Mouse (Mus musculus): ENCODE measurements around the gene Cux2.

The Cux2 gene

DNA sequence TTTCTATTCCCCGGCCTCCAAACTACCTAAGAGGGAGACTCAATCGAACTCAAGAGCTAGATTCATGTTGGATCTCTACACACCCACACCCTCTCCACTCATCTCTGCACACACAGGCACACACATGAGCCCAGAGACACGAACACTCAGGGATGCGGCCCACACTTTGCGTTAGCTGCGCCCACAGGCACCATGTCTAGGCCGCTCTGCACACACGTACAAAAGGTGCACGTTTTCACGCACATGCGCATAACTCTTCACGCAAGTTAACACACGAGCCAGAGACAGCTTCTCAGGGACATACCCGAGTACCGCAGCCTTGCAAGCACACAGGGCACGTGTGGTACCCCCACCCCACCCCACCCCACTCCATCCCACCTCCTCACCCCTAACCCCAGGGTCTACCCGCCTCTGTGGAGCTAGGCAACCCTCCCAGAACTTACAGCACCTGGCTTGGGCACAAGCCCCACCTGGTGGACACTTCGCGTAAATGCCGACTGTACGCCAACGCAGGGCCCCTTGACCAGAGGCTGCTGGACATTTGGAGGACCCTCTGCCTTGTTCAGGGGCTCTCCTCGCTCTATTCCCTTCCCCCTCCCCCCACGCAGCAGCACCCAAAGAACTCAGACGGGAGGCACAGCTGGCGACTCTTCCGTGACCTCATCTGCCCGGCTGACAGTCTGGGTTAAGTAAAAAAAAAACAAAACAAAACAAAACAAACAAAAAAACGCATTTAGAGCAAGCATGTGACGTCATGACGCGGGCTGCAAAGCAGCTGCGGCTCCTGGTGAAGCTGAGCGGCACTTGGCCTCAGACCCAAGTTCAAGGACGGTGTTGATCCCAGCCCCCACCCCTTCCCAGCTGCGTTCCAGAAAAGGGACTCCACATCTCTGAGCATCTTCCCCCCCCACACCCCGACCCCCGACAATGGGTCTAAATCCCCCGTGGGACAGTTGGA is 9.4 kb upstream of the Cux2 start:
- DNase-seq (ENCODE audit: low spot score in 2 of 2) = peak in 1 of 2 experiments; percentile 31

- no peak for DNase-seq (ENCODE audit: low spot score in 2 of 2)
These were observed 7.7 kb upstream of the Cux2 start for GRCm38 (mm10) chr5:122057622-122058021.

GRCm38 (mm10) chr5:122056557-122056956 is 6.7 kb upstream of the Cux2 start:
- DNase-seq (ENCODE audit: low spot score in 2 of 2) = no peak

DNA sequence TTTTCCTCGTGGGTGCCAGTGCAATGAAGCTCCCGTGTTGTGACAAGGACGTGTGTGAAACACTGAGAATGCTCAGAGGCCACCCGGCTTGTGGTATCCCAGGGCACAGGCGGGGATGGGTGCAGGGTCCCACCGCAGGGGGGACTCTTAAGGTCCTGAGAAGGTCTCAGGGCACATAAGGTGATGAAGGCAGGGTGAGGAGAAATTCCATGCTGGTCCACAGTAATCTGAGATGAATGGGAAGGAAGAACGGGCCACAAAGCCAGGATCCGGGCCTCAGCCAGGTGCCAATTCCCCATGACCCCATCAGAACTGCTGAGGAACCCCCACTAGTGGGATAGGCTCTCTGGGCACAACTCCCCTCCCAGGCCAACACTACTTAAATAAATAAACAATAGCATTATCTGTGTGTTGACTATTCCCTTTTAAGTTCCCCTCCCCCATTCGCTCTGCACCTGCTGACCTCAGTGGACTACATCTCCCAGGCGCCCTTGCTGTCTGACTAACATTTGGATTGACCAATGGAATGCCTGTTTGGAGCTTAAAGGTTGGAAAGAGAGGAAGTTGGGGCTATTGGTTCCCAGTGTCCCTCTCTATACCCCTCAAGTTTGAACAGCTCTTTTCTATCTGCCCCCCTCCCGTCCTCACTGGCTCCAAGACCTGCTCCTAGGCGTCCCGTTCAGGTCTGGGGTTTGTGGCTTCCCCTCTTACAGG is 4.4 kb upstream of the Cux2 start:
- DNase-seq (ENCODE audit: low spot score in 2 of 2) = no peak

DNA sequence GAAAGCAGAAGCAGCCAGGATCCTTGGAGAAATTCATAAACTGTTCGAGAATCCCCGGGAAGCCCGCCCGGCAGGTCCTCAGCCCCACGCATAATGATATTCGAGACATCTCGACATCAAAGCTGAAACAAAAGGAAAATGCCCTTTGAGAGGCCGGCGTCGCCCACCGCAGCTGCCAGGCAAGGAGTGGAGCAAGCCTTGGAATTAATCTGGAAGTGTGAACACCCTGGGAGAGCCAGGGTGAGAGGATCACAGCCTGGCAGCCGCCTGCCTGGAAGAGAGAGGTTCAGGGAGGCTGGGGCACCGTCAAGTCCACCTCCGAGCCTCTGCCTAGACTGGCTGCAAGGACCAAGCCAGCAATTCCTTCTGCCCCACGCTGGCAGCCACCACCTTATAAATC is 3.7 kb upstream of the Cux2 start:
- no peak for DNase-seq (ENCODE audit: low spot score in 2 of 2)

DNA sequence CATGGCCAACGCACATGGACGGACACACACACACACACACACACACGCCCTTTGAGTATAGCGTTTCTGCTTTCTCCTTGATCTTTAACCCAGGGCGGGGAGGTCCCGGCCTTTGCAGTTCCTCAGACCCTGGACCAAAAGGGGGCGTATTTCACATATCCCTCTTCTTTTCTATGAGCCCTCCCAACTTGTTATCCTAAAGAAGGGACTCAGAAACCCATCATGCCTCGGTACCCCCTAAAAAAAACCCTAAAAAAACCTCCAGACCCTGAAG is 867 bp upstream of the Cux2 start:
- DNase-seq (ENCODE audit: low spot score in 2 of 2) = no peak

DNA sequence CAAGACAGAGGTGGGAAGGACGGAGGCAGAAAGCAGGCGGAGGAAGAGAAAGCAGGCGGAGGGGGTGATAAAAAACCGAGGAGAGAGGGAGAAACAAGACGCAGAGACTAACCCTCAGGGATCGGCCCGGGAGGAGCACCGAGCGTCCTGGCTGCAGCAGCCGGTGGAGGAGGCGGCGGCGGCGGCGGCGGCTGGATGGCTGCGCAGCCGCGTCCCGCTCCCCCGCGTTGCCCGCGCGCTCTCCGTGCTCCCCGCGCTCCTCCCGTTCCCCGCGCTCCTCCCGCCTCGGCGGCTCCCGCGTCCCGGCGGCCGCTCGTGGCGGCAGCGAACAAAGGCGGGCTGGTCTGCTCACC is 262 bp downstream of the Cux2 start:
- DNase-seq (ENCODE audit: low spot score in 2 of 2) = no peak

- no peak for DNase-seq (ENCODE audit: low spot score in 2 of 2)
These were observed 927 bp downstream of the Cux2 start for GRCm38 (mm10) chr5:122048686-122049663.

- no peak for DNase-seq (ENCODE audit: low spot score in 2 of 2)
These were observed 1.6 kb downstream of the Cux2 start for GRCm38 (mm10) chr5:122048252-122048651.

GRCm38 (mm10) chr5:122047791-122048190 is 2.1 kb downstream of the Cux2 start:
- DNase-seq (ENCODE audit: low spot score in 2 of 2) = no peak

GRCm38 (mm10) chr5:122043567-122043966 is 6.3 kb downstream of the Cux2 start:
- no peak for DNase-seq (ENCODE audit: low spot score in 2 of 2)

DNA sequence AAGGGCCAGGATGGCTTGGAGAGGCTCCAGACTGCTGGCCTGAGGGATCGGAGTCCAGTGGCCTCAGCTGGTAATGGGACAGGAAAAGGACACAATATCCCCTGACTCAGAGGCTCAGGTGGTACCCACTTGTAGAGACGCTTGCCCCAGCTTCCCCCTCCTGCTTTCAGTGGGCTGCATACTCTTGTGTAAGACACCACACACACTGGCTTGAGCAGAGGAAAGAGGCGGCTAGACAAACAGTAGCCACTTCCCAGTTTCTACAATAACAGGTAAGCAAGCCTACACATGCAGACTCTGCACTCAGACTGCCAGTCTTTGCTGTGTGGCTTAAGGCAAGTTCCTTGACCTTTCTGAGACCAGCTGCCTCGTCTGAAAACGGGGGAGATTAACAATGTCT is 14.6 kb downstream of the Cux2 start:
- no peak for DNase-seq (ENCODE audit: low spot score in 2 of 2)

DNA sequence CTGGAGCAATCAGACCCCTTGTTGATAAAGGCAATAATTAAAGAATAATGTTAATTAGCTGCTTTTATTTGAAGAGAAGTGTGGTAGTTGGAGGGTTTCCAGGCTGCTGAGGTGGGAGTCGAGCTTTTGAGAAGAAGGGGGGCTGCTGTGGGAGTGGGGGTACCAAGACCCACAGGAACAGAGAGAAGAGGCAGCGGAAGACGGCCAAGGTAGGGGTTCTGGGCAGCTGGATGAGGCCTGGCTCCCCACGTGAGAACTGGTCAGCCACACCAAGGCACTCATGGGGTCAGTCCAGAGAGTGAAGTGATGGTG is 16.8 kb downstream of the Cux2 start:
- no peak for DNase-seq (ENCODE audit: low spot score in 2 of 2)

GRCm38 (mm10) chr5:122032471-122033166 is 17.3 kb downstream of the Cux2 start:
- DNase-seq (ENCODE audit: low spot score in 2 of 2) = no peak

- no peak for DNase-seq (ENCODE audit: low spot score in 2 of 2)
These were observed 18.8 kb downstream of the Cux2 start for GRCm38 (mm10) chr5:122031146-122031545.

GRCm38 (mm10) chr5:122030640-122031039 is 19.3 kb downstream of the Cux2 start:
- DNase-seq (ENCODE audit: low spot score in 2 of 2) = no peak

DNA sequence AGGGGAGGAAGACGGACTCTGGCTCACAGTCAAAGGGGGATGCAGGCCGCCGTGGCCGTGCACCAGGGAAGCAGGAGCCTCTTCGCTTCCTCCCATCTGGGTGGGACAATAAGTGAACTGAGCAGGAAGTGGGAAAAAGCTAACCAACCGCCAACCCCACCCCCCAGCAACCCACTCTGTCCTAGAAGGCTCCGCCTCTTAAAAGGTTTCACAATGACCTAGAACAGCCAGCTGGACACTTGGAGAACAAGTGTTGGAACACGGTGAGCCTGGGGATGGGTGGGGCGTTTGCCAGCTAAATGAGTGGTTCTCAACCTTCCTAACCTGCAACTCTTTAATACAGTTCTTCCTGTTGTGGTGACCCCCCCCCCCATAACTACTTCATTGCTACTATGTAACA is 23.1 kb downstream of the Cux2 start:
- no peak for DNase-seq (ENCODE audit: low spot score in 2 of 2)

GRCm38 (mm10) chr5:122026284-122026683 is 23.6 kb downstream of the Cux2 start:
- DNase-seq (ENCODE audit: low spot score in 2 of 2) = no peak

DNA sequence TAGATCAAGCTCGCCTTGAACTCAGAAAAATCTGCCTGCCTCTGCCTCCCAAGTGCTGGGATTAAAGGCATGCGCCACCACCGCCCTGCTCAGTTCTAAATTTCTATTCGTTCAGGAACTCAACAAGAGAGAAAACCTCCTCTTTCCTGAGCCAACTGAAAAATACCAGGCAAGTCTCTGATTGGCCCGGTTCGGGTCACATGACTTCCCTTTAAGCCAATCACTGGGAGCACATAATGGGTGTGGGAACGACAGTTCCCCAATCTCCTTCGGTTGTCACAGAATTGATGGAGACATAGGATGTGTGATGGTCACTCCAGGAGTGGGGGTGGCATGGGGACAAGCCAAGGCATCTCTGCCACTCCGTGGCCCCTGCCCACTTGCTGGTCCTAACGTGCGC is 24.8 kb downstream of the Cux2 start:
- DNase-seq (ENCODE audit: low spot score in 2 of 2) = no peak

- no peak for DNase-seq (ENCODE audit: low spot score in 2 of 2)
These were observed 30.6 kb downstream of the Cux2 start for GRCm38 (mm10) chr5:122019288-122019687.

DNA sequence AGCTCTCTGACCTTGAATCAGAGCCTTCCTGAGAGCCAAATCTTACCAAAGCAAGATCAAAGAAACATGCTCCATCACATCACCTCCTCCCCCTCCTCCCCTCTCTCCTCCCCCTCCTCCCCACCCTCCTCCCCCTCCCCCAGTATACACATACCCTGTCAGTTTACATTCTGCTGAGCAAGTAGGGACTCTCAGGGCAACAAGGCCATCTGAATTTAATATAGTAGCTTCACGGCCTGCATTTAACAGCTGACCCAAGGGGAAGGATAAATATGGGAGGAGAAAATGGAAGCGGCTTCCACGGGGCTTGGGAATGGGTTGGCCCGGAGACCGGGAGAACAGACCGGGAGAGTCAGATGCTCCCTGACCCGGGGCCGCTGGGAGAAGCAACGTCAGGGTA is 32.1 kb downstream of the Cux2 start:
- no peak for DNase-seq (ENCODE audit: low spot score in 2 of 2)

DNA sequence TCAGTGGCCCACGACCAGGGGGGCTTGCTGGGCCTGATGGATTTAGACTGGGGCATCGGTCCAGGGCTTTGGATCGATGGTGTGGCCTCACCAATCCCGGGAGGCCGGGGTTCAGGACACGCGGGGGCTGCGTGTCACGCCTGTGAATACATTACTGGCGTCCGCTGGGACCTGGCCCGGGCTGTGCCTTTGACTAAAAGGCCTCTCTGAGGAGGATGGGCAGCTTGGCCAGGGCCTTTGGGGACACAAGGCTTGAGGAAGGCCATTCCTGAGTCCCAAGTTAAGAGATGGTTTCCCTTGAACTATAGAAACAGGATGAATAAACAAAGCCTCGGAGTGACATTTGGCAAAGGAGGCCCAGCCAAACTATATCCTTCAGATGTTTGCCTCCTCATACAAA is 32.6 kb downstream of the Cux2 start:
- no peak for DNase-seq (ENCODE audit: low spot score in 2 of 2)

Measured in urinary bladder, postnatal 4 days (tissue).